Mouse (Mus musculus): Measurements from ENCODE around the gene Sdc3. TPM values are rescaled to one million over a fixed set of nuclear protein-coding genes. Genes with fewer than 3 reads are reported as not detected.

Sdc3 gene
- polyA plus RNA-seq (2012; rRNA removed) = 179 and 201 TPM in 2 replicates

GRCm38 (mm10) chr4:130792376-130793179 is at the start of gene Sdc3:
Sdc3 (plus strand) TSS chr4:130792537.

Other genes with a start within 250 kb of the Sdc3 start
- 157 and 164 TPM in 2 replicates for gene Nkain1, start 218.4 kb upstream of the Sdc3 start, polyA plus RNA-seq (2012; rRNA removed)
- 80.1 and 85.9 TPM in 2 replicates for gene Pum1, start 129.2 kb upstream of the Sdc3 start, polyA plus RNA-seq (2012; rRNA removed)
- 13.5 and 16.8 TPM in 2 replicates for gene Laptm5, start 120.6 kb downstream of the Sdc3 start, polyA plus RNA-seq (2012; rRNA removed)
- gene Matn1, start 151.8 kb downstream of the Sdc3 start, polyA plus RNA-seq (2012; rRNA removed) = 0.27 and 0.55 TPM in 2 replicates

All from central nervous system, embryonic 18 days (tissue).